ENCODE assay signal across 24 mouse cellular contexts in genomic region chr8:70742176-70742575, GRCm38 (mm10). TPM values are rescaled to one million over a fixed set of nuclear protein-coding genes. Genes with fewer than 3 reads are reported as not detected.
DNase-seq lines count a peak whose midpoint lies in the region; ATAC-seq and TF ChIP-seq lines count a peak whose summit lies in the region.
"Had no signal": no experiment of that assay in that cellular context is flagged by ENCODE, and none has a peak within 500 bp of the region (broad histone marks: within the 10 kb centered on the region; RNA-seq: fewer than 3 reads in every experiment).

No protein-coding gene starts in this region.

- peaks cover 17% of the 10 kb centered on the region for H3K4me1 ChIP-seq in hindbrain, embryonic 15.5 days (replicated peaks)
- peaks cover 13% of the 10 kb centered on the region for H3K4me1 ChIP-seq in hindbrain, embryonic 16.5 days (ENCODE audit: control insufficient read depth, insufficient read depth, low read depth, low read length)
- peaks cover 15% of the 10 kb centered on the region for H3K4me1 ChIP-seq in limb, embryonic 12.5 days (replicated peaks)
- H3K4me1 ChIP-seq in limb, embryonic 10.5 days = peaks cover 28% of the 10 kb centered on the region
- H3K4me1 ChIP-seq in neural tube, embryonic 12.5 days = peaks cover 16% of the 10 kb centered on the region

- peak overlapping the region; percentile 87 for H3K27ac ChIP-seq in gastrocnemius, adult 2 months
- no peak overlapping the region for H3K27ac ChIP-seq in hindbrain, embryonic 15.5 days (replicated peaks)
- H3K27ac ChIP-seq in hindbrain, embryonic 16.5 days (ENCODE audit: low read depth, low read length) = no peak overlapping the region
- H3K27ac ChIP-seq in limb, embryonic 12.5 days = no peak overlapping the region
- no peak overlapping the region for H3K27ac ChIP-seq in limb, embryonic 10.5 days
- no peak overlapping the region for H3K27ac ChIP-seq in neural tube, embryonic 12.5 days
- H3K27ac ChIP-seq: embryonic facial prominence, embryonic 13.5 days; forebrain, embryonic 15.5 days; hindbrain, embryonic 14.5 days; layer of hippocampus, adult 2 months had no signal

- 67% methylated on average over 11 of the region's 11 CpGs for WGBS in hindbrain, embryonic 15.5 days
- 73% methylated on average over 11 of the region's 11 CpGs for WGBS in hindbrain, embryonic 16.5 days
- 51% methylated on average over 11 of the region's 11 CpGs for WGBS in limb, embryonic 12.5 days
- WGBS in limb, embryonic 10.5 days = 48% methylated on average over 11 of the region's 11 CpGs
- 77% methylated on average over 11 of the region's 11 CpGs for WGBS in neural tube, embryonic 12.5 days

- H3K4me2 ChIP-seq in hindbrain, embryonic 15.5 days = no peak overlapping the region
- H3K4me2 ChIP-seq in hindbrain, embryonic 16.5 days (ENCODE audit: low read length) = no peak overlapping the region
- no peak overlapping the region for H3K4me2 ChIP-seq in limb, embryonic 12.5 days
- no peak overlapping the region for H3K4me2 ChIP-seq in neural tube, embryonic 12.5 days (replicated peaks)

- H3K4me3 ChIP-seq in gastrocnemius, adult 2 months = peak overlapping the region; percentile 74
- H3K4me3 ChIP-seq in hindbrain, embryonic 15.5 days = no peak overlapping the region
- no peak overlapping the region for H3K4me3 ChIP-seq in hindbrain, embryonic 16.5 days (ENCODE audit: low read length)
- H3K4me3 ChIP-seq in limb, embryonic 12.5 days (replicated peaks) = no peak overlapping the region
- H3K4me3 ChIP-seq in limb, embryonic 10.5 days = no peak overlapping the region
- H3K4me3 ChIP-seq in neural tube, embryonic 12.5 days = no peak overlapping the region

- H3K36me3 ChIP-seq in hindbrain, embryonic 15.5 days = no peaks in the 10 kb centered on the region
- H3K36me3 ChIP-seq in hindbrain, embryonic 16.5 days (ENCODE audit: control insufficient read depth, insufficient read depth, low read length) = no peaks in the 10 kb centered on the region
- no peaks in the 10 kb centered on the region for H3K36me3 ChIP-seq in limb, embryonic 12.5 days
- H3K36me3 ChIP-seq in limb, embryonic 10.5 days = no peaks in the 10 kb centered on the region
- H3K36me3 ChIP-seq in neural tube, embryonic 12.5 days = no peaks in the 10 kb centered on the region
- H3K36me3 ChIP-seq: embryonic facial prominence, embryonic 13.5 days; forebrain, embryonic 15.5 days had no signal

- no peaks in the 10 kb centered on the region for H3K9me3 ChIP-seq in hindbrain, embryonic 15.5 days
- no peaks in the 10 kb centered on the region for H3K9me3 ChIP-seq in hindbrain, embryonic 16.5 days (ENCODE audit: control insufficient read depth, low read length)
- H3K9me3 ChIP-seq in limb, embryonic 12.5 days = no peaks in the 10 kb centered on the region
- no peaks in the 10 kb centered on the region for H3K9me3 ChIP-seq in limb, embryonic 10.5 days (replicated peaks)
- no peaks in the 10 kb centered on the region for H3K9me3 ChIP-seq in neural tube, embryonic 12.5 days
- H3K9me3 ChIP-seq: embryonic facial prominence, embryonic 13.5 days; forebrain, embryonic 15.5 days had no signal

- ATAC-seq in hindbrain, embryonic 15.5 days (ENCODE audit: low FRiP score, low read depth) = peak; percentile 6; the same call in 1 of the 2 replicates
- ATAC-seq in hindbrain, embryonic 16.5 days = no peak
- ATAC-seq in limb, embryonic 12.5 days (ENCODE audit: insufficient number of reproducible peaks, insufficient read depth, low FRiP score, low TSS enrichment, low read depth) = peak; percentile 35; the same call in 1 of the 2 replicates
- no peak for ATAC-seq in neural tube, embryonic 12.5 days (ENCODE audit: low FRiP score, low read depth)
- ATAC-seq: activated CD4-positive, CD25-positive, alpha-beta regulatory T cell, adult 4 months; CD4-positive, CD25-positive, alpha-beta regulatory T cell, adult 4 months; forebrain, embryonic 15.5 days; lung, postnatal 0 days had no signal

- no peak for DNase-seq in gastrocnemius, adult 2 months
- DNase-seq in gastrocnemius, postnatal 25 days = no peak
- no peak for DNase-seq in limb, embryonic 10.5 days (ENCODE audit: low spot score)
- DNase-seq: adrenal gland, postnatal 10 days; cerebellum, adult 9-11 months; layer of hippocampus, postnatal 36 days; thymus, adult 2 months had no signal

- peaks cover 52% of the 10 kb centered on the region for H3K27me3 ChIP-seq in hindbrain, embryonic 15.5 days
- peaks cover 36% of the 10 kb centered on the region for H3K27me3 ChIP-seq in hindbrain, embryonic 16.5 days (replicated peaks; ENCODE audit: control insufficient read depth, insufficient read depth, low read length)
- H3K27me3 ChIP-seq in limb, embryonic 12.5 days = peaks cover 84% of the 10 kb centered on the region
- H3K27me3 ChIP-seq in limb, embryonic 10.5 days (ENCODE audit: low read depth, poor library complexity, severe bottlenecking) = peaks cover 86% of the 10 kb centered on the region
- H3K27me3 ChIP-seq in neural tube, embryonic 12.5 days (replicated peaks) = peaks cover 64% of the 10 kb centered on the region

- H3K9ac ChIP-seq in hindbrain, embryonic 15.5 days = no peak overlapping the region
- no peak overlapping the region for H3K9ac ChIP-seq in hindbrain, embryonic 16.5 days (ENCODE audit: low read depth, low read length)
- H3K9ac ChIP-seq in limb, embryonic 12.5 days (replicated peaks) = no peak overlapping the region
- H3K9ac ChIP-seq in neural tube, embryonic 12.5 days = 0 out of 2 replicates have a peak overlapping the region, but pooled peaks have one; percentile 5
- H3K9ac ChIP-seq: hindbrain, embryonic 14.5 days had no signal

- no peak for TF ChIP-seq CTCF in gastrocnemius, adult 2 months (IDR thresholded peaks at IDR 0.05)

- intact Hi-C loops in gastrocnemius, adult 2 months (cut with DNase I) = no loop called here

RNA-seq across cellular contexts. Expression of gene Rab3a, which starts 12.3 kb away (rescaled TPM):
- 10 to 100 TPM; 31.9 to 39.8 TPM for total RNA-seq in gastrocnemius, adult 2 months (2021)
- total RNA-seq in gastrocnemius, postnatal 25 days (2021) = 10 to 100 TPM; 40.0 to 40.4 TPM
- 503 and 561 TPM in 2 replicates for polyA plus RNA-seq in hindbrain, embryonic 15.5 days (2015; fragmentation: Nextera tagmentation; extraction: Ambion mirVana)
- 622 and 635 TPM in 2 replicates for polyA plus RNA-seq in hindbrain, embryonic 16.5 days (2015; fragmentation: Nextera tagmentation; extraction: Ambion mirVana)
- polyA plus RNA-seq in limb, embryonic 12.5 days (2016; fragmentation: Nextera tagmentation; extraction: Ambion mirVana) = 13.7 and 13.8 TPM in 2 replicates
- 7.1 and 10.8 TPM in 2 replicates for polyA plus RNA-seq in limb, embryonic 10.5 days (2016; fragmentation: Nextera tagmentation; extraction: Ambion mirVana)
- polyA plus RNA-seq in neural tube, embryonic 12.5 days (2016; fragmentation: Nextera tagmentation; extraction: Ambion mirVana) = 184 and 199 TPM in 2 replicates

RNA-seq across cellular contexts. Expression of gene Mpv17l2, which starts 18.6 kb away (rescaled TPM):
- total RNA-seq in gastrocnemius, adult 2 months (2021) = 10 to 100 TPM; 21.0 to 22.8 TPM
- total RNA-seq in gastrocnemius, postnatal 25 days (2021) = 10 to 100 TPM; 19.6 to 25.6 TPM
- polyA plus RNA-seq in hindbrain, embryonic 15.5 days (2015; fragmentation: Nextera tagmentation; extraction: Ambion mirVana) = 40.4 and 44.9 TPM in 2 replicates
- polyA plus RNA-seq in hindbrain, embryonic 16.5 days (2015; fragmentation: Nextera tagmentation; extraction: Ambion mirVana) = 48.6 and 49.9 TPM in 2 replicates
- polyA plus RNA-seq in limb, embryonic 12.5 days (2016; fragmentation: Nextera tagmentation; extraction: Ambion mirVana) = 25.8 and 29.0 TPM in 2 replicates
- 25.2 and 29.9 TPM in 2 replicates for polyA plus RNA-seq in limb, embryonic 10.5 days (2016; fragmentation: Nextera tagmentation; extraction: Ambion mirVana)
- polyA plus RNA-seq in neural tube, embryonic 12.5 days (2016; fragmentation: Nextera tagmentation; extraction: Ambion mirVana) = 45.0 and 51.2 TPM in 2 replicates

RNA-seq across cellular contexts. Expression of gene Pde4c, which starts 18.7 kb away (rescaled TPM):
- 1 to 10 TPM; 2.4 to 3.0 TPM for total RNA-seq in gastrocnemius, adult 2 months (2021)
- total RNA-seq in gastrocnemius, postnatal 25 days (2021) = 1 to 10 TPM; 1.6 to 2.3 TPM
- polyA plus RNA-seq in hindbrain, embryonic 15.5 days (2015; fragmentation: Nextera tagmentation; extraction: Ambion mirVana) = 0.21 and 0.35 TPM in 2 replicates
- 0.19 and 0.42 TPM in 2 replicates for polyA plus RNA-seq in hindbrain, embryonic 16.5 days (2015; fragmentation: Nextera tagmentation; extraction: Ambion mirVana)
- polyA plus RNA-seq in limb, embryonic 12.5 days (2016; fragmentation: Nextera tagmentation; extraction: Ambion mirVana) = 0.24 and 0.33 TPM in 2 replicates
- polyA plus RNA-seq in limb, embryonic 10.5 days (2016; fragmentation: Nextera tagmentation; extraction: Ambion mirVana) = 0.10 and 0.25 TPM in 2 replicates
- 0.19 and 0.41 TPM in 2 replicates for polyA plus RNA-seq in neural tube, embryonic 12.5 days (2016; fragmentation: Nextera tagmentation; extraction: Ambion mirVana)
- total RNA-seq: granulocyte monocyte progenitor cell, adult 5-6 weeks had no signal

RNA-seq across cellular contexts. Expression of gene Gm3336, which starts 23.8 kb away (rescaled TPM):
- total RNA-seq in gastrocnemius, adult 2 months (2021) = not detected
- total RNA-seq in gastrocnemius, postnatal 25 days (2021) = not detected
- polyA plus RNA-seq in hindbrain, embryonic 15.5 days (2015; fragmentation: Nextera tagmentation; extraction: Ambion mirVana) = not detected in 2 replicates
- polyA plus RNA-seq in hindbrain, embryonic 16.5 days (2015; fragmentation: Nextera tagmentation; extraction: Ambion mirVana) = 0.19 TPM in 1 of 2 replicates, not detected in the other
- not detected in 2 replicates for polyA plus RNA-seq in limb, embryonic 12.5 days (2016; fragmentation: Nextera tagmentation; extraction: Ambion mirVana)
- polyA plus RNA-seq in limb, embryonic 10.5 days (2016; fragmentation: Nextera tagmentation; extraction: Ambion mirVana) = not detected in 2 replicates
- polyA plus RNA-seq in neural tube, embryonic 12.5 days (2016; fragmentation: Nextera tagmentation; extraction: Ambion mirVana) = not detected in 2 replicates
- total RNA-seq: adrenal gland, postnatal 10 days; granulocyte monocyte progenitor cell, adult 5-6 weeks; layer of hippocampus, adult 2 months; layer of hippocampus, postnatal 36 days; left cerebral cortex, postnatal 14 days; neutrophil, adult 5-6 weeks had no signal
- polyA plus RNA-seq: activated CD4-positive, CD25-positive, alpha-beta regulatory T cell, adult 4 months; CD4-positive, CD25-positive, alpha-beta regulatory T cell, adult 4 months; cortical plate, adult 2 months; embryonic facial prominence, embryonic 13.5 days; forebrain, embryonic 15.5 days; heart, postnatal 0 days; hindbrain, embryonic 14.5 days; midbrain, embryonic 11.5 days had no signal

RNA-seq across cellular contexts. Expression of gene Pik3r2, which starts 34.3 kb away (rescaled TPM):
- total RNA-seq in gastrocnemius, adult 2 months (2021) = 10 to 100 TPM; 13.9 to 16.2 TPM
- 10 to 100 TPM; 13.1 to 18.7 TPM for total RNA-seq in gastrocnemius, postnatal 25 days (2021)
- polyA plus RNA-seq in hindbrain, embryonic 15.5 days (2015; fragmentation: Nextera tagmentation; extraction: Ambion mirVana) = 104 and 113 TPM in 2 replicates
- 115 and 118 TPM in 2 replicates for polyA plus RNA-seq in hindbrain, embryonic 16.5 days (2015; fragmentation: Nextera tagmentation; extraction: Ambion mirVana)
- polyA plus RNA-seq in limb, embryonic 12.5 days (2016; fragmentation: Nextera tagmentation; extraction: Ambion mirVana) = 80.2 and 80.6 TPM in 2 replicates
- polyA plus RNA-seq in limb, embryonic 10.5 days (2016; fragmentation: Nextera tagmentation; extraction: Ambion mirVana) = 92.7 and 100 TPM in 2 replicates
- polyA plus RNA-seq in neural tube, embryonic 12.5 days (2016; fragmentation: Nextera tagmentation; extraction: Ambion mirVana) = 84.0 and 84.6 TPM in 2 replicates

Comparison
In these comparisons a context has a peak if more than half of its experiments do, and no peak if none do; other contexts are left out.
1. ATAC-seq: peak in hindbrain, embryonic 15.5 days (single experiment) and limb, embryonic 12.5 days (single experiment); none in hindbrain, embryonic 16.5 days (single experiment) and neural tube, embryonic 12.5 days (single experiment).
2. RNA of gene Rab3a, which starts 12.3 kb away (polyA plus RNA-seq): 622 to 635 TPM in hindbrain, embryonic 16.5 days, 503 to 561 TPM in hindbrain, embryonic 15.5 days and 184 to 199 TPM in neural tube, embryonic 12.5 days; 13.7 to 13.8 TPM in limb, embryonic 12.5 days and 7.1 to 10.8 TPM in limb, embryonic 10.5 days; every median in the first group is over 10 times any median in the second.